Mouse (Mus musculus) lung, adult 2 months (tissue): ENCODE data around the gene Cenph.

ENCODE experiments used
- CTCF ChIP-seq: fragments of 200-500 bp; IDR thresholded peaks from 2 replicates; pipeline ENCODE4 v1.5.1; 2011; ENCODE audit warnings: mild to moderate bottlenecking, low read length, control low read depth; ENCODE audit not compliant: insufficient read depth
- POLR2A ChIP-seq: fragments of 200-500 bp; IDR thresholded peaks from 2 replicates; pipeline ENCODE4 v1.6.1; 2011; ENCODE audit warnings: low read depth, mild to moderate bottlenecking, control low read depth, low read length, borderline replicate concordance; ENCODE audit errors: extremely low read depth

- TF ChIP-seq POLR2A (no peak), CTCF (no peak)
Measured at GRCm38 (mm10) chr13:100754186-100754585, 21.5 kb downstream of the Cenph start.
